Mouse (Mus musculus) MEL (cell line): ENCODE results near the gene Zfp106. TPM values are rescaled to one million over a fixed set of nuclear protein-coding genes. Genes with fewer than 3 reads are reported as not detected.

Experiments
- DNase-seq: peaks from one replicate; pipeline ENCODE4 v3.0.0; 2011; ENCODE audit warnings: low read depth, low spot score
- H3K27ac ChIP-seq: 2 replicates; pipeline ENCODE4 v1.5.1; 2012; ENCODE audit warnings: low read depth, mild to moderate bottlenecking, control low read depth, low read length, moderate library complexity; ENCODE audit not compliant: control insufficient read depth
- H3K27me3 ChIP-seq, 2 experiments: fragments of 150-350 bp in 1 of 2; sonication (generic) in 1 of 2; 2 replicates each; pipeline ENCODE4 v1.6.1; 2012; ENCODE audit warnings: low read length in 2 of 2, mild to moderate bottlenecking in 2 of 2, improper control_type of control experiment in 1 of 2, moderate library complexity in 1 of 2; ENCODE audit not compliant: insufficient read depth in 2 of 2, control insufficient read depth in 1 of 2
- H3K36me3 ChIP-seq, 2 experiments: 2 replicates each; pipeline ENCODE4 v1.6.1; 2012 to 2014; ENCODE audit warnings: low read length in 2 of 2, improper control_type of control experiment in 1 of 2, inconsistent platforms in 1 of 2, mild to moderate bottlenecking in 1 of 2; ENCODE audit not compliant: insufficient read depth in 2 of 2, control insufficient read depth in 1 of 2
- H3K4me1 ChIP-seq, 2 experiments: fragments of 150-350 bp in 1 of 2; sonication (generic) in 1 of 2; 2 replicates each; pipeline ENCODE4 v1.6.1; 2012; ENCODE audit warnings: low read length in 2 of 2, improper control_type of control experiment in 1 of 2, mild to moderate bottlenecking in 1 of 2; ENCODE audit not compliant: insufficient read depth in 2 of 2, control insufficient read depth in 1 of 2
- H3K4me3 ChIP-seq, 2 experiments: fragments of 150-350 bp in 1 of 2; sonication (generic) in 1 of 2; 2 replicates each; pipeline ENCODE4 v1.5.1; 2012; ENCODE audit warnings: low read depth in 2 of 2, low read length in 2 of 2, mild to moderate bottlenecking in 2 of 2, moderate library complexity in 2 of 2, control low read depth in 1 of 2, improper control_type of control experiment in 1 of 2; ENCODE audit not compliant: control insufficient read depth in 1 of 2, insufficient read depth in 1 of 2
- H3K79me2 ChIP-seq: 2 replicates; pipeline ENCODE4 v1.6.1; 2012; ENCODE audit warnings: mild to moderate bottlenecking, low read length, moderate library complexity; ENCODE audit not compliant: control insufficient read depth, poor library complexity, insufficient read depth
- H3K9ac ChIP-seq: 2 replicates; pipeline ENCODE4 v1.6.1; 2012; ENCODE audit warnings: low read depth, mild to moderate bottlenecking, control low read depth, low read length, moderate library complexity; ENCODE audit not compliant: control insufficient read depth, poor library complexity, severe bottlenecking
- H3K9me3 ChIP-seq: fragments of 150-350 bp; sonication (generic); replicated peaks from 2 replicates; pipeline ENCODE4 v1.6.1; 2012; ENCODE audit warnings: mild to moderate bottlenecking, low read length, improper control_type of control experiment, moderate library complexity; ENCODE audit not compliant: insufficient read depth
- BHLHE40 ChIP-seq: IDR thresholded peaks from 2 replicates; pipeline ENCODE4 v1.6.1; 2012; ENCODE audit warnings: low read depth, mild to moderate bottlenecking, inconsistent platforms, low read length, improper control_type of control experiment, borderline replicate concordance
- CHD1 ChIP-seq: IDR thresholded peaks from 2 replicates; pipeline ENCODE4 v1.6.1; 2012; ENCODE audit warnings: low read depth, mild to moderate bottlenecking, inconsistent platforms, low read length, improper control_type of control experiment
- CHD2 ChIP-seq: IDR thresholded peaks from 2 replicates; pipeline ENCODE4 v1.6.1; 2011; ENCODE audit warnings: low read length, improper control_type of control experiment
- ELF1 ChIP-seq: IDR thresholded peaks from 2 replicates; pipeline ENCODE4 v1.6.1; 2014; ENCODE audit warnings: low read depth, mild to moderate bottlenecking, inconsistent platforms, low read length, improper control_type of control experiment, moderate library complexity
- EP300 ChIP-seq, 2 experiments: IDR thresholded peaks; 2 replicates each; pipeline ENCODE4 v1.6.1; 2011; ENCODE audit warnings: improper control_type of control experiment in 2 of 2, low read length in 2 of 2, low read depth in 1 of 2, mild to moderate bottlenecking in 1 of 2
- ETS1 ChIP-seq: IDR thresholded peaks from 2 replicates; pipeline ENCODE4 v1.6.1; 2012; ENCODE audit warnings: low read depth, mild to moderate bottlenecking, inconsistent platforms, low read length, improper control_type of control experiment, moderate library complexity
- GABPA ChIP-seq: IDR thresholded peaks from 2 replicates; pipeline ENCODE4 v1.6.1; 2012; ENCODE audit warnings: low read depth, mild to moderate bottlenecking, inconsistent platforms, low read length, improper control_type of control experiment, moderate library complexity
- HCFC1 ChIP-seq: IDR thresholded peaks from 2 replicates; pipeline ENCODE4 v1.6.1; 2012; ENCODE audit warnings: low read depth, mild to moderate bottlenecking, inconsistent platforms, low read length, improper control_type of control experiment, moderate library complexity
- JUND ChIP-seq: IDR thresholded peaks from 2 replicates; pipeline ENCODE4 v1.6.1; 2011; ENCODE audit warnings: low read depth, mild to moderate bottlenecking, improper control_type of control experiment, low read length
- KAT2A ChIP-seq: conservative IDR thresholded peaks from 2 replicates; pipeline ENCODE4 v1.6.1; 2012; ENCODE audit warnings: low read depth, low read length, improper control_type of control experiment, inconsistent platforms
- MAFK ChIP-seq: IDR thresholded peaks from 2 replicates; pipeline ENCODE4 v1.6.1; 2011; ENCODE audit warnings: low read depth, mild to moderate bottlenecking, low read length, improper control_type of control experiment, borderline replicate concordance
- MAX ChIP-seq: IDR thresholded peaks from 2 replicates; pipeline ENCODE4 v1.6.1; 2011; ENCODE audit warnings: low read length, improper control_type of control experiment
- MYB ChIP-seq: IDR thresholded peaks from 2 replicates; pipeline ENCODE4 v1.6.1; 2011; ENCODE audit warnings: mild to moderate bottlenecking, low read depth, low read length, improper control_type of control experiment
- NELFE ChIP-seq: IDR thresholded peaks from 2 replicates; pipeline ENCODE4 v1.6.1; 2011; ENCODE audit warnings: low read depth, low read length, improper control_type of control experiment
- NRF1 ChIP-seq: IDR thresholded peaks from 2 replicates; pipeline ENCODE4 v1.6.1; 2014; ENCODE audit warnings: low read depth, mild to moderate bottlenecking, inconsistent platforms, low read length, improper control_type of control experiment, moderate library complexity; ENCODE audit not compliant: poor library complexity, insufficient read depth, severe bottlenecking
- RAD21 ChIP-seq: IDR thresholded peaks from 2 replicates; pipeline ENCODE4 v1.6.1; 2011; ENCODE audit warnings: mild to moderate bottlenecking, low read depth, low read length, improper control_type of control experiment
- RCOR1 ChIP-seq: IDR thresholded peaks from 2 replicates; pipeline ENCODE4 v1.6.1; 2012; ENCODE audit warnings: low read depth, mild to moderate bottlenecking, inconsistent platforms, low read length, improper control_type of control experiment
- SIN3A ChIP-seq: IDR thresholded peaks from 2 replicates; pipeline ENCODE4 v1.6.1; 2012; ENCODE audit warnings: low read length, improper control_type of control experiment, inconsistent platforms
- SMC3 ChIP-seq: IDR thresholded peaks from 2 replicates; pipeline ENCODE4 v1.6.1; 2011; ENCODE audit warnings: low read depth, low read length, improper control_type of control experiment
- TBP ChIP-seq: IDR thresholded peaks from 2 replicates; pipeline ENCODE4 v1.8.0; 2011; ENCODE audit warnings: low read depth, low read length, improper control_type of control experiment
- TCF12 ChIP-seq: IDR thresholded peaks from 2 replicates; pipeline ENCODE4 v1.6.1; 2014; ENCODE audit warnings: low read depth, mild to moderate bottlenecking, inconsistent platforms, low read length, improper control_type of control experiment, moderate library complexity
- UBTF ChIP-seq: IDR thresholded peaks from 2 replicates; pipeline ENCODE4 v1.6.1; 2012; ENCODE audit warnings: low read depth, mild to moderate bottlenecking, inconsistent platforms, low read length, improper control_type of control experiment, moderate library complexity, borderline replicate concordance; ENCODE audit not compliant: insufficient read depth
- USF1 ChIP-seq: IDR thresholded peaks from 2 replicates; pipeline ENCODE4 v1.6.1; 2014; ENCODE audit warnings: low read depth, mild to moderate bottlenecking, inconsistent platforms, low read length, improper control_type of control experiment, moderate library complexity
- ZC3H11A ChIP-seq: IDR thresholded peaks from 2 replicates; pipeline ENCODE4 v1.6.1; 2012; ENCODE audit warnings: low read depth, mild to moderate bottlenecking, inconsistent platforms, low read length, improper control_type of control experiment
- polyA plus RNA-seq, 2 experiments: library from polyadenylated mRNA; stranded (reverse) in 1 of 2; unstranded in 1 of 2; fragments of >175 nt in 1 of 2; fragments of >200 nt in 1 of 2; gene quantifications; 2 replicates each; pipeline versions ENCODE4 v1.2.1 to v1.2.4; 2012; ENCODE audit warnings: low replicate concordance in 2 of 2, low read depth in 1 of 2; ENCODE audit not compliant: insufficient read length in 2 of 2, insufficient read depth in 1 of 2, missing spikeins in 1 of 2
- total RNA-seq: library from RNA; depleted of rRNA; stranded (reverse); fragments of 300-350 nt; gene quantifications from 2 replicates; pipeline ENCODE4 v1.2.3, GENCODE M21; 2012

Zfp106 gene
- total and polyA plus RNA-seq, 3 experiments, result 63.9 to 130 (median 80.6) TPM

- H3K36me3 ChIP-seq, result peaks cover 0 to 2% of the 10 kb centered on the region in 2 experiments; a peak in 1 of 4 replicates
- no peaks in the 10 kb centered on the region for H3K79me2 ChIP-seq
- no peaks in the 10 kb centered on the region for H3K27me3 ChIP-seq
- no peak overlapping the region for H3K4me3 ChIP-seq
- H3K27ac ChIP-seq, result no peak overlapping the region
- peak; percentile 13 for DNase-seq
- no peaks in the 10 kb centered on the region for H3K9me3 ChIP-seq
- H3K4me1 ChIP-seq, result 0 out of 4 replicates have a peak, but pooled peaks cover 0 to 3% of the 10 kb centered on the region in 2 experiments
- TF ChIP-seq ELF1 (no peak), ETS1 (no peak), MAX (no peak), JUND (no peak), HCFC1 (no peak), RCOR1 (no peak), GABPA (no peak), UBTF (no peak), EP300 (IDR thresholded peaks at IDR 0.05; ENCODE audit: low read depth in 1 of 2, low read length in 2 of 2) (no peak), TCF12 (no peak)
- no peak overlapping the region for H3K9ac ChIP-seq
These were observed 94.4 kb downstream of the Zfp106 start for GRCm38 (mm10) chr2:120469220-120469619.

GRCm38 (mm10) chr2:120468011-120468410 lies 95.6 kb downstream of the Zfp106 start:
- TF ChIP-seq BHLHE40 (no peak), RAD21 (no peak), ZC3H11A (no peak), CHD2 (no peak), JUND (no peak), TBP (no peak), MYB (no peak), SIN3A (no peak), HCFC1 (no peak), EP300 (IDR thresholded peaks at IDR 0.05; ENCODE audit: low read depth in 1 of 2, low read length in 2 of 2) (no peak), NRF1 (no peak), CHD1 (no peak), USF1 (no peak), NELFE (no peak), KAT2A (no peak), RCOR1 (no peak), MAFK (no peak), GABPA (no peak), SMC3 (no peak)
- H3K9ac ChIP-seq, result no peak overlapping the region
- no peaks in the 10 kb centered on the region for H3K27me3 ChIP-seq
- 0 out of 4 replicates have a peak, but pooled peaks cover 0 to 3% of the 10 kb centered on the region in 2 experiments for H3K4me1 ChIP-seq
- H3K79me2 ChIP-seq, result no peaks in the 10 kb centered on the region
- no peaks in the 10 kb centered on the region for H3K9me3 ChIP-seq
- no peak for DNase-seq
- peaks cover 0 to 2% of the 10 kb centered on the region in 2 experiments; a peak in 1 of 4 replicates for H3K36me3 ChIP-seq
- H3K27ac ChIP-seq, result no peak overlapping the region
- no peak overlapping the region for H3K4me3 ChIP-seq
